Mouse (Mus musculus) liver, embryonic 14.5 days (tissue): ENCODE measurements around the gene Dis3l2.
A peak's percentile ranks its signal among the peaks of the same experiment; 100 is the strongest.

Experiments used
- CTCF ChIP-seq: IDR thresholded peaks from 2 replicates; pipeline ENCODE4 v1.5.1; 2016; ENCODE audit warnings: antibody characterized with exemption, low read depth, control low read depth
- EP300 ChIP-seq: IDR thresholded peaks from 2 replicates; pipeline ENCODE4 v1.6.1; 2016; ENCODE audit warnings: antibody characterized with exemption, low read depth

GRCm38 (mm10) chr1:87098358-87098975 is 394.9 kb downstream of the Dis3l2 start:
- TF ChIP-seq CTCF (peak; percentile 85), EP300 (no peak)
